Mouse (Mus musculus) cerebellum, adult 9-10 months (tissue): Measurements from ENCODE around the gene Mmp24.

Experiments used
- DNase-seq: peaks from one replicate; pipeline ENCODE4 v3.0.0; 2022

The Mmp24 gene

GRCm38 (mm10) chr2:155862573-155863300, 87.6 kb downstream of the Mmp24 start:
- no peak for DNase-seq

- DNase-seq = no peak
These were observed 88.2 kb downstream of the Mmp24 start for GRCm38 (mm10) chr2:155863301-155863867.
